Mouse (Mus musculus) heart, adult 11 months (tissue): Measurements from ENCODE around the gene 4921524J17Rik.

Source experiments
- DNase-seq: peaks from one replicate; pipeline ENCODE4 v3.0.0; 2022

Gene 4921524J17Rik

DNA sequence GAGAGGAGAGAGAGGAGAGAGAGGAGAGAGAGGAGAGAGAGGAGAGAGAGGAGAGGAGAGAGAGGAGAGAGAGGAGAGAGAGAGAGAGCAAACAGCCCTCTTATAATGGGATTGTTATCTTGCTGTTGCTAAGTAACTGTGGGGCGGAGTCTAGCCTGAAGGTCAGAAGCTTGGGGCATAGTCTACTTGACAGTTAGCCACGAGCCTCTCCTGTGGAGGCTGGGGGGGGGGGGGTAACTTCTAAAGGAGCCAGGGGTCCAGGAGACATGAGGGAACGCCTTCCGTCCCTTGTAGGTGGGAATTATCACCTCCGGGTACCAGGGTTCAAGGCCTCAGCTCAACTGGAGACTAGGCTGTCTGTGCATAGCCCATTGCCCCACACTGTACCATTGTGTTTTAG lies 3.1 kb upstream of the 4921524J17Rik start:
- no peak for DNase-seq

GRCm38 (mm10) chr8:85434817-85435216 lies 2.2 kb upstream of the 4921524J17Rik start:
- DNase-seq, result peak; percentile 87

- DNase-seq, result no peak
These were observed 372 bp upstream of the 4921524J17Rik start for GRCm38 (mm10) chr8:85433017-85433393.

- peak; percentile 59 for DNase-seq
These were observed 1.1 kb downstream of the 4921524J17Rik start for GRCm38 (mm10) chr8:85431281-85432167.

DNA sequence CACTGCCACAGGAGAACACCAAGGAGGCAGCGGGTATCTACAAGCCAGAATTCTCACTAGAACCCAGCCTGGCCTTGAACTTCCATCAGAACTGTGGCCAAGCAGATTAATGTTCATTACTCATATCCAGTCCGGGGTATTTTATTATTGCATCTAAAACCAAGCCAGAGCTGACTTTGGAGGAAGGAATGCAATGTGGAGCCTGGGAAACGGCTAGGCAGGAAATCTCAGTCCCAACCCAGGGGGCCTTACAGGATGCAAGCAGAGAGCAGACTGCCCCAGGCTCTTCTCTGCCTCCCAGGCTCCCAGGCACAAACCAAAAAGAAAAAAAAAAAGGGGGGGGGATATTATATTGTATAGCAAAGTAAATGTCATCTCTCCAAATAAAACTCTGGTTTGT lies 1.8 kb downstream of the 4921524J17Rik start:
- peak; percentile 94 for DNase-seq

DNA sequence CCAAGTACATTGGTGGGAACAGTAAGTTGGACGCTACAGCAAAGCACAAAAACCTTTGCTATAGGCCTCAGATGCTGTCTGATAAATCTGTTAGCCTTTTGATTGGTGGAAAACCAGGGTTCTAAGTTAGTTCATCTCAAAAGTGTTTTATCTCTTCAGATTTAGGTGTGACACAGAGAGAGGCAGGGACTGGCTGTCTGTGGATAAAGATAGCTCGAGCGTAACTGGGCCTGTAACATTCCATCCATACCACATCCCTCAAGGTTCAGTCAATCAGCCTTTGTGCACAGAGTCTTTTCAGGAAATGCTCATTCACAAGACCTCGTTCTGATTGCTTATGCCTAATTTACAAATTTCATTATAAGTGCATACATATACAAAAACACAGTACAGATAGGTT lies 3.4 kb downstream of the 4921524J17Rik start:
- peak; percentile 90 for DNase-seq

GRCm38 (mm10) chr8:85427026-85427425 lies 5.6 kb downstream of the 4921524J17Rik start:
- DNase-seq, result peak; percentile 28

GRCm38 (mm10) chr8:85421329-85421728 lies 11.3 kb downstream of the 4921524J17Rik start:
- peak; percentile 69 for DNase-seq

DNA sequence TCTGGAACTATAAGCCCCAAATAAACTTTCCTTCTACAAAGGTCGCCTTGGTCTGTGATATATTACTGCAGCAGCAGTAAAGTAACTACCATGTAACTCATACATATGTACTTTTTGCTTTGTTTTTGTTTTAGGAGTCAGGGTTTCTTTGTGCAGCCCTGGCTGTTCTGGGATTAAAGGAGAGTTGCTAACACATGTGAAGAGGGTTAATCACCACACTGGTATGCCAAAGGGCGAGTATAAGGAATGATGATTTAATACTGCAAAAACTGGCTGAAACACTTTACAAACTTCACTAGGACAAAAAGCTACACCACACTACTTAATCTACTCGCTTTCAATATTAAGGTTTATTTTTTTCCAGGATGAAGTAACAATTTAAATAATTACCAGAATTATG lies 24.1 kb downstream of the 4921524J17Rik start:
- DNase-seq, result no peak

DNA sequence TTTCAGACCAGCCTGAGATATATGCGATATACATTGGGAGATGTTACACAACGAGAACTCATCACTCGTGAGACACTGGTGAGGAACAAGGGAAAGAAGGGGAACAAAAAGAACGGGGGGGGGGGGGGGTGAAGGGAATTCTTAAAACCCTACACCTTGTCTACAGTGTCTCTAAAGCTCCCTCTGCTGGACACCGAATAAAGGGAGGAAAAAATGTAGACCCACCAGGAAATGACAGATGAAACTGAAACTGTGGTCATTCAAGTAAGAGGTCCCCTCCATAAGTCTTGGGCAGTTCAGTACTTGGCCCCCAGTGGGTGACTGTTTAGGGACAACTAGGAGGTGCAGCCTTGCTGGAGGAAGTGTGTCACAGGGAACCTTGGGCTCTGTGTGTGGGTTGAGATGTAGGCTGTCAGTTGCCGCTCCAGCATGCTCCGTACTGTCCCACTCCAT lies 24.6 kb downstream of the 4921524J17Rik start:
- peak; percentile 88 for DNase-seq

DNA sequence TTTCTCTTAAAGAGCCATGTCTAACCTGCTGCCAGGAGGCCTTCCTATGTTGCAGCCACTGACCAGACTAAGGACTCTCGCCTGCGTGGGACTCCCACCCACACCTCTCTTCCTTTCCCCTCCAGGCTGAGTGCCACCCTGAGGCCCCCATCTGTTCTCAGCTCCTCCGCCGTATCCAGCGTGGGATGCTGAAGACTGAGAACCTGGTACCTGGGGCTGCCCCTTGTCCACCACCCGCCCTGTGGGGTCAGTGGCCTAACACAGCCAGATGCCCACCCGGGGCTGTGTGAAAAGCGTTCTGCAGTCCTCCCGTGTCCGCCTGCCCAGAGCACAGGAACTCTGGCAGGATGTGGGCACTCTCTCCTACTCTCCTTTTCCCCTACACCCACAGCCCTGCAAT lies 26.7 kb downstream of the 4921524J17Rik start:
- peak; percentile 76 for DNase-seq

GRCm38 (mm10) chr8:85405418-85405817 lies 27.2 kb downstream of the 4921524J17Rik start:
- DNase-seq, result peak; percentile 60

GRCm38 (mm10) chr8:85398548-85398947 lies 34.1 kb downstream of the 4921524J17Rik start:
- peak; percentile 12 for DNase-seq

DNA sequence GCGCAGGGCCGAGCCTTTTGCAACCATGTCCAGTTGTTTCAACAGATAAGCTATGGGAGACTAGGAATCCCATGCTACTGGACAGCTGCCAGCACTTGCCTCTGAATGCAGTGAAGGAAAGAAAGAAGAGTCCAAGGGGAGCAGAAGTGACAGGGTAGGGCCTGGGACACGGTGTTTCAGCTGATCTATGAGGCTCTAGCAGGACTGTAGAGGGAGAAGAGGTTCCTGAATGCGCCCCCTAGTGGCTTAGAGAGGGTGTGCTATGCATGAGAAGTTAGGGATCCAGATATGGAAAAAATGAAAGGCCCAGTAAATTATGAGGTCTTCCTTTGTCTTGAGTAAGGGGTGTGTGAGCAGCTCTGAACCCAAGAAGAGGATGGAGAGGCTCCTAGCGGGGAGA lies 35.1 kb downstream of the 4921524J17Rik start:
- peak; percentile 91 for DNase-seq

- DNase-seq, result peak; percentile 43
These were observed 36.1 kb downstream of the 4921524J17Rik start for GRCm38 (mm10) chr8:85396432-85397079.

GRCm38 (mm10) chr8:85395681-85396431 lies 36.8 kb downstream of the 4921524J17Rik start:
- peak; percentile 52 for DNase-seq

GRCm38 (mm10) chr8:85395017-85395416 lies 37.6 kb downstream of the 4921524J17Rik start:
- DNase-seq, result no peak

- no peak for DNase-seq
These were observed 39.4 kb downstream of the 4921524J17Rik start for GRCm38 (mm10) chr8:85393199-85393598.

DNA sequence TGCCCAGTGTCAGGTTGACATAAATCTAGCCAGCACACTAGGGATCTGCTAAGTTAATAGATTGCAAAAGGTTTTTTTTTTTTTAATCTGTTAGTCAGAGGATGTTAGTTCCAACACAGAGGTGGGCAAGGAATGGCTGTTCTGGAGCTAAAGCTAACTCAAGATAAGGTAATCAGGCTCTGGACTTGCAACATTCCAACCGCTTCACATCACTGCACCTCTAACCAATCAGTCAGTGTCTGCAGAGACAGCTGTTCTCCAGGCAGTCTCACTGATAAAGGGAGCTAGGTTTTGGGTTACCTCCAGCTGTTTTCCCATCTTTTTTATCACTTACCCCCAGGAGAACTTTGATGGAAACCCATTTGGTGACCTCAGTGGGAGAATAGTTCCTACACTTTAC lies 41.2 kb downstream of the 4921524J17Rik start:
- DNase-seq, result no peak

GRCm38 (mm10) chr8:85386205-85386604 lies 46.4 kb downstream of the 4921524J17Rik start, which contains the start of gene Mylk3:
Gene Mylk3 (minus strand): TSS chr8:85386345.
- peak; percentile 97 for DNase-seq

DNA sequence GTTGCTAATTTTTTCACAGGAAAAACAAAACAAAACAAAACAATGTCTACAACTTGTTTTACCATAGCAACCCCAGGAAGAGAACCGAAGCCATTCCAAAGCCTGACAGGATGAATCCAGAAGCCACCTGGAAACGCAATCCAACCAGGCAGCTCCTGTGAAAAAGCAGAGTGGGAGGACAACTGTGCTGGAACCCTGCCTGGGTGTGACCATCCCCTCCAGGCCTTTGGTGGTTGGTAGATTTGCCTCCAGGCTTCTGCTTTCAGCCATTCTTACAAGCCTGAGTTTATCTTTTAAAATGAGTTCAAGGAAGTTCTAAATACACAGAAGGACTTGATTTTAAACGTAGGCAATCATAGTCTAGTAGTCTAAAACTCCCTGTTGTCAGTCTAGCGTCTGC lies 50.7 kb downstream of the 4921524J17Rik start:
- DNase-seq, result peak; percentile 90

GRCm38 (mm10) chr8:85380824-85381209 lies 51.8 kb downstream of the 4921524J17Rik start:
- peak; percentile 99 for DNase-seq
